Mouse (Mus musculus): Measurements from ENCODE around the gene Tmem150c.
A peak's percentile ranks its signal among the peaks of the same experiment; 100 is the strongest.

Tmem150c gene

DNA sequence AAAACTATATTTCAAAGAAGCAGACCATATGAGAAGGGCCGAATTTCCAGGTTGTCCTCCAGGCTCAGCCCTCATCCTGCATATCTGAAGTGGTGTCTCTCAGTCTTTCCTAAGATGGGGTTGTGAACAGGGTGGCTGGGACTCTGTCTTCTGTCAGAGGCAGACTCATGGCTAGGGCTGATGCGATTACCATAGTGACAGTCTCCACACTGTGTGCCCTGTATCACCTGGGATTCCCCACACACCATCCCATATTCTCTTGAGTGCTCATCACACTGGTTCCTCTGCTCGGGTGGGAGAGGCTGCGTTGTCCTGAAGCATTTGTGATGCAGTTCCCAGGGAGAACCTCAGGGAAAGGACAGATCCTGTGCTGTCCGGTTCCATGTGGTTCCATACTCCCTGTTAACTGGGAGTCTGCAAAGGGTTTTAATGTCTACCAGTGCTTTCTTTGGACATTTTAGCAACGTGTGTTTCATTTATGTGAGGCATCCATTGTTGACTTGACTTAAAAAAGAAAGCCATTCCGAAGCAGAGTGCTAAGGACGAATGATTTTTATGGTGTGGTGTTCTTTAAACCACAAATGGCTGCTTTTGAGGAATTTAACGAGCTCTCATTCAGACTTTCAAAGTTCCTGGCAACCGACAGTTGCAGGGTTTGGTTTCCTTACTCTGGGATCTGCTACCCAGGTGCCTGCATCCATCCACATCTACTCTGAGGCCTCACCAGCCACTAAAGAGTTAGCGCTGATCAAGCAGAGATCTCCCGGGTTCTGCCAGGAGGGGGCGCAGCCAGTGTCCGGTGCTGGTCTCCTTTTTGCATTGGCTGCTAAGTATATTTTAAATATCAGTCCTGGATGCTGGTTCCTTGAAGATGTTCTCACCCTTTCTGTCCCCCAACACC, 7.2 kb upstream of the Tmem150c start:
- no peak for DNase-seq (ENCODE audit: low spot score in 2 of 2)

DNA sequence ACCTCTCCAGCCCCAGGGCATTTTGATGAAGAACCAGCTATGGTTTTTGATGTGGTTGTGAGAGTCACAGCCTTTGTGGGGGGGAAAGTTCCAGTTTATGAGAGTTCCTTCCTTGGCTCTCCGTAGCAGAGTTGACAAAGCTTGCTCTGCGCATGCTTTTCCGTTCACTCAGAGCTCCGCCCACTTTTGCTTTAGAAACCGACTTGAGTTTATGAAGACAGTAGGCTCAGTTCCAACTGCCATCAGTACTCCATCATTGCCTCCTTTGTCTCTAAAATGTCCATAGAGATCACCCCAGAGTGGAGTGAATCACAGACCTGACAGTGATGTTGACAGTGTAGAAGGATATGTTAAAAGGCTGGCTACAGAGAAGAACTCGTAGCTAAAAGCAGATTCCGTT, 3.8 kb upstream of the Tmem150c start:
- no peak for DNase-seq (ENCODE audit: low spot score in 2 of 2)

DNA sequence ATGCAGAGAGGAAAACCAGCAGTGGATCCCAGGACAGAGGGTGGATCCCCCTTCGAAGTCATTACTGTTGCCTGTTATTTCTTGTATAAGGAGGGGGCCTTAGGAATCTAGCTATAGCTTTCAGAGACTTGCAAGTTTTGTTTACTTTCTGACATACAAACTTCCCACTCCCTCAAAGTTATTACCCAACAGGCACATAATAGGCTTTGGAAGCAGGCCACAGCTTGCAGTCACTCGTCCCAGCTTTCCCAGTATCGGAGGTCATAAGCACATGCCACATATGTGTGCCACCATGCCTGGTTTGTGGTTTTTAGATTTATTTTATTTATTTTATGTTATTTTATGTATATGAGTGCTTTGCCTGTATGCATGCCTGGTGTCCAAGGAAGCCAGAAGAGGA, 3.2 kb upstream of the Tmem150c start:
- DNase-seq (ENCODE audit: low spot score in 2 of 2) = no peak

DNA sequence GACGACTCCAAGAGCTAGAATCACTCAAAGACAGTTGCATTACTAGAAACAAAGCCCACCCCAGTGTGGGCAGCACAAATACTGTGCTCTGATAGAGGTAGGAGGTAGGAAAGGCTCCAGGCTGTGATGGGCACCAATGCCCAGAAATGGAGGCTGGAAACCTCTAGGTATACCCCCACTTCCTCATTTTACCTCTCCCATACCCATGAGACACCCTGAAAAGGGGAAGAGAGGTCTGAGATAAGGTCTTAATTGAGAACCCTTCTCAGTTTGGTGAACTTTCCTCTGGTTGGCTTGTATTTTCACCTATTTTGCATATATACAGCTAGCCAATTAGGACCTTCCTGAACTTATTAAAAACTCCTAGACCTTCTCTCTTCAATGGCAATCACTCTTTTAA, 2.4 kb upstream of the Tmem150c start:
- DNase-seq (ENCODE audit: low spot score in 2 of 2) = no peak

DNA sequence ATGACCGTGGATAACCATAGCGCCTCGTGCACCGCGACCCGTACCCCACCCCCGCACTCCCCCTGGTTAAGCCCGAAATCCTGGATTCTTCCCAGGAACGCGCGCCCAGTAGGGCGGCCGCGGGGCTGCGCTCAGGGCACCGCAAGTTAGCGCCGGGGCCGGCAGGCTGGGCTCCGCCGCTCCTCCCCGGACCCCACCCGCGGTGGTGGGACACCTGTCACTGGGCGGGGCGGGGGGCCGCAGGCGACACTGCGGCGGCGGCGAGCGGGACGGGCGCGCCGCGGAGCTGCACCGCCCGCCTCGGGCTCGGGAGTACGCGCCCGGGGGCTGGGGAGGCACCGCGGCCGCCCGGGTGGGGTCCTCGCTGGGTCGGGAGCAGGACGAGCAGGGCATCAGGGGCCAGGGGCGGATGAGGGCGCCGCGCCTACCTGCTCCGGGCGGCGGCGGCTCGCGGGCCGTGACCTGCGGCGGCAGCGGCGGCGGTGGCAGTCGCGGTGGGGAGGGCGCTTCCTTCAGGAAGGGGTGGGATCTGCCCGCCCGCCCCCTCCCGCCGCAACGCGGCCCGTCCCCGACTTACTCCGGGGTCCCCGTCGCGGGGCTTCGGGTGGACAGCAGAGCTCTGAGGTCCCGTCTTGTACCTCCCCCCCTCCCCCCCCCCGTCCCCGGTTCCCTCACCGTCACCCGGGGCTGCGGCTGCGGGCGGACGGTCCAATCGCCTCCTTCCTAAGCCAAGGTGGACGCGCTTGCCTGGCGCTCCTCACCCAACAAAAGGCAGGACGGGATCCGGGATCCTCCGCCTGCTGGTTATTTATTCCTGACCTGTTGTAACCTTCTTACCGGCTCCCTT, 594 bp downstream of the Tmem150c start:
- DNase-seq (ENCODE audit: low spot score in 2 of 2) = peak in 1 of 2 experiments; percentile 36

DNA sequence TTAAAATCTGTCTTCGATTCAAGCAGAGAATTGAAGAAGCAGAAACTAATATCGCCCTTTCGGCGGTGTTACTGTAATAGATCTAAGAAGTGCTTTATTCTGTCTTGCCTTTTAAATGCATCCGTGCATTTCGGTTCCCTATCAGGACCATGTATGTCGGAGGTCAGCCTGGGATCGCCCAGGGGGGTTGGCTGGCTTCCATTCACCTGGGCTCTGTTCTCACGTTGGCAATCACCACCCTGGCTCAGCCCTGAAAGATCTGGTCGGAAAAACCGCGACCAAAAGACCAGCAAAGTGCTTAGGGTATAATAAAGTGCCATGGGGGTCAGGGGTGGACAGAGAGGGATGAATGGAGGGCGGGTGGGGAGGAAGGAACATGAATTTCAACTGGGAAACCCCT, 1.3 kb downstream of the Tmem150c start:
- no peak for DNase-seq (ENCODE audit: low spot score in 2 of 2)

DNA sequence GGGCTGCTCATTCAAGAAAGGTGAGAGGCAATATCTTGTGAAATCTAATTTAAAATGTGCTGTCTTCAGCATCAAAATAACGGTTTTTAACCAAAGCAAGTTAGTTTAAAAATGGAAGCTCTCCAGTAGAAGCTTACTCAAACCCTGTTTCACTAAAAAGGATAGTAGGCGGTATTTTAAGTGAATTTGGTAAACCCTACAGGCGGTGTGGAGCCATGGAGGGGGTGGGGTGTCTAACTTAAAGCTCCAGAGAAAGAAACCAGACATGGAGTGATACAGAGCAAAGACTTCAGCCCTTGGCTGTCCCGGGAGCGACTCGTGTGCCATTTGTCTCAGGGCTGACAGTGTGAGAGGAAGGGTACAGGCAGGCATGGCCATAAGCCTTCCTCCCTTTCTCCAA, 4.0 kb downstream of the Tmem150c start:
- DNase-seq (ENCODE audit: low spot score in 2 of 2) = no peak

DNA sequence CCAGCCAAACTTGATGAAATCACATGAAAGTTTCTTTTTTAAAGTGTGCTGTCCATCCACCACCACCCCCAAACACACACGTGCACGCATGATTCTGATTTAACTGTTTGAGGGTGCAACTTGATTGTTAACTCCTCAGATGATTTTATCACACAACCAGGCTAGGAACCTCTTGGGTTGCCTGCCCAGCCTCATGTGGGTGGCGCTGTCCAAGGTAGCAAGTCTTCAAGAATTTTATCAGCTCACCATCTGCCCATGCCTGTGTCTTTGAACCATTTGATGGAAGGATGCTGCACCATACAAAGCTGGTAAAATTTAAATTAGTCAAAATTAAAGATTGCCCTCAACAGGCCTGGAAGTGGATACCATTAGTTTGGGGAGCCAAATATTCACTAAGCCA, 9.6 kb downstream of the Tmem150c start:
- DNase-seq (ENCODE audit: low spot score in 2 of 2) = no peak

DNA sequence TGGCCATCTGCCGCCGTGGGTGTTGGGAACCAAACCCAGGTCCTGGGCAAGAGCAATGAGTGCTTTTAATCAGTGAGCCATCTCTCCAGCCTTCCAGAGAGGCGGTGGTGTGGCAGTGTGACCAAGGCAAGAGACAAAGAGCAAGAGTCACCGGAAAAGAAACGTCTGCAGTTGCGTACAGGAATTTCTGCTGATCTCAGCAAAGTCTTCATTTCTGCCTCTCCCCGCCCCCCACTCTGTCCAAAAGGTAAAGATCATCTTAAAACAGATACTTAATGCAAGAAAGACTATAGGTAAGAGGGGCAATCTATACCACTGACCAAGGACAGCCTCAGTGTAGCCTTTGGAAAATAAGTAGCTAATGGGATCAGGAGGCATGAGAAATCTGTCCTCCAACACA, 14.8 kb downstream of the Tmem150c start:
- DNase-seq (ENCODE audit: low spot score in 2 of 2) = no peak

DNA sequence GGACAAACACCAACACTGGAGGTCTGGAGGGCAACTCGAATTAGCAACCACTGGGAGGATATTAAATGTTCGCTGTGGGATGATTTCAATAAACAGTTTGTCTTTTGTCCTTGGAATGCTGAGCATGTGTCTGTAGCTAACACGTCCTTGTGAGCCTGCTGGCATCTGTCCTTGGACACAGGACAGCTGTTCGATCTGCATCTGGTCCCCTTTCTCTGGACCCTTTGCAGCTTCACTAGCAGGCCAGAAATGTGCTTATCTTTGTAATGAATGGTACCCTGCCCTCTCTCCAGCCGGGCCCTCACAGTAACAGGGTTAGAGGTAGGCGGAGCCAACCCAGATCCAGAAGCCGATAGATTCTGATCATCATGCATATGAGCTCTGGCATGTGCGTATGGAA, 32.3 kb downstream of the Tmem150c start:
- DNase-seq (ENCODE audit: low spot score in 2 of 2) = no peak

DNA sequence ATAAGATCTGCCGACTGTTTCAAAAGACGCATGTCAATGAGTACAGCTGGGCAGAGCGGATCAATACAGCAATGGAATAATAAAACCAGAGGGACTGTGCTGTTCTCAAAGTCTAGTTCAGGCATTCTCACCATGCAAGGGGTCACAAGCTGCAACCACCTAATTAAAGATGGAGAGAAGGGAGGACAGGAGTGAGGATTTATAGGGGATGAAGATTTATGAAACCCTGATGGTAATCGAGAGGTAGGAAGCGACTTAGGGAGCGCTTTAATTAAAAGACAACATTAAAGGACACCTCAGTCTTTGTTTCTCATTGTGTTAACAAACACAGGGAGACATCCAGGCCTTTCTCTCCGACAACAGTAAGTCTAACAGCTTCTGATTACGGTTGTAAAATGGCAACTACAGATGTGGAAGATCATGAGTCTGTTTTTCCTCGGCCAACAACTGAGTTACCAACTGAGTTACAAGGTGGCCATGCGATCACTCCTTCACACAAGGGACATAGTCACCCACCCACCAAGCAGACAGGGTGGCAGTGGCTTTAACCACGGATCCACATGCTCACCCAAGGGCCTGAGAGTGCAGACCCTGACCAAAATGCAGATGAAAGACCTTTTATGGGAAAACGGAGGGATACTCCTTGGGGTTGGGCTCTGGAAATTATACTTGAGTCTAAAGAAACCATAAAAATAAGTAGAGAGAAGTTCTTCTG, 34.0 kb downstream of the Tmem150c start:
- DNase-seq (ENCODE audit: low spot score in 2 of 2) = no peak

DNA sequence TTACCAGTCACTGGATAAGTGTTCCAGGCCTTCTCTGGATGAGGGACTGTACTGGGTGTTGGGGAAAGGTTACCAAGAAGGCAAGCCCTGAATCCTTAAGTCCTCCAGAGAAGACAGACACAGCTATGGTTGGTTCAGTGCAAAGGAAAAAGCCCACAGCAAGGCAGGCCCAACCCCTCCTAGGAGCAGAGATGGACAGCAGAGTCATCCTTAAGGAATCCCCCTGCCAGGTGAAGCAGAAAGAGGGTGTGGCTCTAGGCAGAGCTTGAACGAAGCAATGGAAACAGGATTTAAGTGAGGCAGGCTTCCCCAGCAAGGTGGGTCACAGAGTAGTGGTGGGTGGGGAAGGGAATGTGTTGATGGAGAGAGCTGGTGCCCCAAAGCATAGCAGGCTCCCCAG, 35.1 kb downstream of the Tmem150c start:
- DNase-seq (ENCODE audit: low spot score in 2 of 2) = no peak

DNA sequence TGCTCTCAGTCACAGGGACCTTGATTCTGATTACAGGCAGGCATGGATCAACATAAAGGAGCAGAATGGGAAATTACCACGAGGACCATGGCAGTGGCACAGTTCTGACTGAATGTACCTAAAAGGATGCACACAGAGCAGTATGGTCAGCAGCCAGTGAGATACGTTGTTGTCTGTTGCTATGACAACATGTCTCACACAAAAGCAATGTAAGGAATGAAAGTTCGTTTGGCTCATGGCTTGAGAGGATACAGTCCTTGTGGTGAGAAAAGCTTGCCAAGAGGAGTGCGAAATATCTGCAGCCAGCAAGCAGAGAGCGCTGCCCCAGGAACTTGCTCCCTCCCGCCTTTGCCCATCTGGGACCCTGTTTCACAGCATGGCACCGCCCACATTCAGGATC, 36.3 kb downstream of the Tmem150c start:
- DNase-seq (ENCODE audit: low spot score in 2 of 2) = no peak

DNA sequence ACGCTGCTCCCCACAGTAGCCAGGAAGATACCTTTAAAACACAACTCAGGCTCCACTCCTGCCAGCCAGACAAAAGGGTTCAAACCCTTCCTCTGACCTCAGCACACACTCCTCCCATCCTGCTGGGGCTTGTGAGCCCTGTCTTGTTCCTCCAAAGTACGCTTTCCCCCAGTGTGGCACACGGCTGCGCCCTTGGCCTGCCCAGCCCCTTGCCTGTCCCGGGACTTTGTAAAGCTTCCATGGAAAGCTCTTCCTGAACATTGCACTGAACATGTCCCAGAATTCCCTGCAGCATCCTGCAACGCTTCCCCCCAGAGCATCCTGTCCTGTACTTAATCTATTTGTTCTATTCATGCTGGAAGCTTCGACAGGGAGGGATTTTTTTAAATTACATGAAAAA, 38.4 kb downstream of the Tmem150c start:
- no peak for DNase-seq (ENCODE audit: low spot score in 2 of 2)

DNA sequence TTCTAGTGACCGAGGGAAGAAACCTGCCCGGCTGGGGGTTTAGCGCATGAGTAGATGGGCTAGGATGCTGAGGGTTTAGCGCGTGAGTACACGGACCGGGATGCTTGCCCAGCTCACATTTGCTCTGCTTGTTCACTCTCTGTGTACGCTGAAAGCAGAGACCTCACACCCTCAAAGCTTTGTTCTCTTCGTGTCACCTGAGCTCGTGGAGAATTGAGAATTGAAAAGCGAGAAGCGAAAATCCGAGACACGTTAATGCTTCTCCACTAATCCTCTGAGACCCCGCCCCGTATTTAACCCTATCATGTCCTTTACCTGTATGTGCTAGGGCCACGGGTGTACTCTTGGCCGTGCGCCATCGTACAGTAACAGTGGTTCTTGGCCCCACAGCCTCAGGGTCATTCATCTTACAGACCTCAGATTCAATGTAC, 38.9 kb downstream of the Tmem150c start:
- no peak for DNase-seq (ENCODE audit: low spot score in 2 of 2)

DNA sequence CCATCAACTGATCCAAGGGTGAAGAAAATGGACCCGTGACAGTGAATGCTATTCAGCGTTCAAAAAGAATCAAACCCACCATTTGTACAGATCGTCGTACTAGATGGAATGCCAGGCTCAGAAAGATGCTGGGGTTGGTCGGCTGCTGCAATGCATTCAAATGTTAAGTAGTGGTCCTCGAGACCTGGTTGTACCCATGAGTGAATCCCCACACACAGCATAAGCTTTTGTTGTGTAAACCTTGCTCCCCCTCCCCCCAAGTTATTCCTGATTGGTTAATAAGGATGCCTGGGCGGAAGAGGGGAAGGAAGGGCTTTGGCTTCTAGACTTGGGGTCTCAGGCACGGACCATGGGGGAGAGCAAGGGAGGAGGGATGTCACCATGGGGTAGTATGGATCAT, 40.3 kb downstream of the Tmem150c start:
- no peak for DNase-seq (ENCODE audit: low spot score in 2 of 2)

DNA sequence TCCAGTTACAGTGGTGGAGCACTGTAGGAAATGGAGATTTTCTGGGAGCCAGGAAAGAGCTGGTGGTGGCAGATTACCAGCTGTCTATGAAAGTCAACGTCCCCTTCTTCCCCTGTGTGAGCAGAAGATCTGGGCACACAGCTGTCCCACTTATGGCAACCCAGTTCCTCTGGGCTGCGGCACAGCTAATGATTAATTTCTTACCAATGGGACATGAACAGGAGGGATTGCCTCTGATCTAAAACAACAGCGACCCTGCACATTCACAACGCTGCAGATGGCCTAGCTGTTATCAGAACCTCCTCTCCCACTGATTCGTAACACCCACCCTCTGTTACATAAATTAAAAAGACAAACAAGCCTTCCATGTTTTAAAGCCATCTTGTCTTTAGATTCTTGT, 46.2 kb downstream of the Tmem150c start:
- DNase-seq (ENCODE audit: low spot score in 2 of 2) = no peak

DNA sequence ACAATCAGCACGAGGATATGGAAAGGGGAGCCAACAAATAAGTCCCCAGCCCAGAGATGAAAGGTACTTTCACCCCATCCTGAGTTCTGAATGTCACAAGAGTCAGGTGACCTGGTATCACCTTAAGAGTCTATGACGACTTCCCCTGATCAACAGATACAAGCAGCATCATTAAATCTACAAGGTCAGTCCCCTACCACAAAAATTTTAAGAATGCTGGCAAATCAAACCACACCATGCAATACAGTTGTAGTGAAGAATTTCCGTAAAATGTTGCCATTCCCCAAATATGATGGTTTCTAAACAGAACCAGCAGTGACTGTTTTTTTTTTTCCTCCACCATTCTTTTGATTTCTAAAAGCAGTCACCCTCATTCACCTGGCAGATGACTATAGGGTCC, 49.0 kb downstream of the Tmem150c start:
- DNase-seq (ENCODE audit: low spot score in 2 of 2) = no peak

DNA sequence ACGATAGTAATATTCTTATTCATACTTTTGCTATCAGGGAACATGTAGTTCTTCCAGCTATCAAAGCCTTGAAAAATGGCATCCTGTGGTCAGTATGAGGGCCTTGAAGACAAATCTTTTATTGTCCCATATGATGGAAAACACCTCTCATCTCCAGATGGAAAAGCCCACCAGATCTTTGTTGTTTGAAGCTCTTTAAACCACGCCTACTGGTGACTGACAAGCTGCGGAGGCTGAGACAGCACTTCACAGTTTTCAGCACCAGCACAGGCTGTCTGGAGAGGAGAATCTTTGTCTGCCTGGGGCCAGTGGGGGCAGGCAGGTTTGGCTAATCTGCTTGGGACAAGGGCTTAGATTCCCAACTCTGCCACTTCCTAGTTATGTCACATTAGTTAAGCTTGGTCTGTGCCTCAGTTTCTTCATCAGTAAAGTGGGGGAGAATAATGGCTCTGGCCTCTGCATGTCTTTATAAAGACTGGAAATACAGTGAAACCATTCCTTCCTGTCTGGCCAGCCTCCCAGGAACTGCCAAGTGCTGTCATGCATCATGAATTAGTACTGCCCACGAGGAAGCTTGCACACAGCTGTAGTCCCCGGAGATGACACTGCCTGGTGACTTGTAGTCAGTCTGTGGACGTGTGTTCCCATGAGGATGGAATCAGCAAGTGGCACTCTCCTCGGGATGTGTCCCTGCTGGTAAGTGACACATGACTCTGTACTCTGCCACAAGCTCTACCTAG, 49.9 kb downstream of the Tmem150c start:
- DNase-seq (ENCODE audit: low spot score in 2 of 2) = peak; percentile 18 to 36

DNA sequence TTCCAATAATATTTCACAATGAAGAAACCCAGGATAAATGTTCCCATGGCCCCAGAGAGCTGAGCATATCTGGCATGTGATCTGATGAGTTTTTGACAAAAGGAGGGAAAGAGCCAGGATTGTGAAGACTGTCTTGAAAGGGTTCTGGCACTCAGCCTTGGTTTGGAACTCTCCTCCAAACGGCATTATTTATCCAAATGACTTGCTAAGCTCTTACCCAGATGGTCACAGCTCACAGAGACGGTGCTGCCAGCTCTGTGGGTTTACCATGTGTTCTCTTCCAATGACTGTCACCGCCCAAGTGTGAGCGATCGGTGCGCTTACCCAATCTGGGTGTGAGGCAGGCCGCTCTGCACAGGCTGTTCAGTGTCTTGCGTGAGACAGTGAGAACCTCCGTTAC, 50.7 kb downstream of the Tmem150c start:
- DNase-seq (ENCODE audit: low spot score in 2 of 2) = peak; percentile 51 to 61

DNA sequence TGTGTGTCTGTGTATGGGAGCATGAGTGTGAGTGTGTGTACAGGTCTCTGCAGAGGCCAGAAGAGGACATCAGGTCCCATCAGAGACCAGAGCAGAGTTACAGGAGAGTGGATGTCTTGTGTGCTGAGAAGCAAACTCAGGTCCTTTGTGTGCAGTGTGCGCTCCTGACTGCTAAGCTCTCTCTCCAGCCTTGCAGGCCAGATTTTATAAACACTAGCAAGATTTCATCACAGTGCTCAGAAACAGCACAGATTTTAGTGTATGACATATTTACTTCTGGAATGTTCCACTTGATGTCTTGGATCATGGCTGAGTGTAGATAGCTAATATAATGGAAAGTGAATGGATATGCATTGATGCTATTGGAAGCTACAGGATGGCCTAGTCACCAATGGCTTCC, 57.2 kb downstream of the Tmem150c start:
- no peak for DNase-seq (ENCODE audit: low spot score in 2 of 2)

DNA sequence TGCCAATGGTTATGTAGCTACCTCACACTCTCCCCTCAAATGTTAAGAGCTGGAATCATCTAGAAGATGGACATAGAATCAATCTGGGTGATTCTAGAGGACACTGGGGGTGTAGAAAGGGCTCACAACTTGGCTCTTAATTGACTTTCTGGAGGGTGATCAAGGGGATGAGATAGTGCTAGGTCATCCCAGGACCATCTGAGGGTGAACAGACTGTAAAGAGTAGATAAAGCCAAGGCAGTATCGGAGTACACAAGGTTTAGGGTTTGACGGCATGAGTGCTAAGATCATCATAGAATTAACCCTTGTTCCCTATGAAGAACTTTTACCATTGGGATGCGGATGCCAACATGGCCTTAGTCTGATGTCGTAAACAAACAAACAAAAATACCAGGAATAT, 61.6 kb downstream of the Tmem150c start:
- no peak for DNase-seq (ENCODE audit: low spot score in 2 of 2)
